Mouse (Mus musculus) layer of hippocampus, postnatal 25 days (tissue): ENCODE measurements around the gene Eef1akmt2. TPM values are rescaled to one million over a fixed set of nuclear protein-coding genes. Genes with fewer than 3 reads are reported as not detected.

Experiments
- DNase-seq, 2 experiments: peaks; one replicate each; pipeline ENCODE4 v3.0.0; 2022; ENCODE audit warnings: mixed read lengths in 2 of 2, low spot score in 1 of 2; ENCODE audit errors: extremely low spot score in 1 of 2
- total RNA-seq, 2 experiments: library from RNA; stranded (reverse); gene quantifications; 2 replicates each; pipeline ENCODE4 v1.2.3; 2021

Eef1akmt2 gene
- total RNA-seq, 2 experiments from 2014 or later, result 29.1 to 38.7 TPM

DNA sequence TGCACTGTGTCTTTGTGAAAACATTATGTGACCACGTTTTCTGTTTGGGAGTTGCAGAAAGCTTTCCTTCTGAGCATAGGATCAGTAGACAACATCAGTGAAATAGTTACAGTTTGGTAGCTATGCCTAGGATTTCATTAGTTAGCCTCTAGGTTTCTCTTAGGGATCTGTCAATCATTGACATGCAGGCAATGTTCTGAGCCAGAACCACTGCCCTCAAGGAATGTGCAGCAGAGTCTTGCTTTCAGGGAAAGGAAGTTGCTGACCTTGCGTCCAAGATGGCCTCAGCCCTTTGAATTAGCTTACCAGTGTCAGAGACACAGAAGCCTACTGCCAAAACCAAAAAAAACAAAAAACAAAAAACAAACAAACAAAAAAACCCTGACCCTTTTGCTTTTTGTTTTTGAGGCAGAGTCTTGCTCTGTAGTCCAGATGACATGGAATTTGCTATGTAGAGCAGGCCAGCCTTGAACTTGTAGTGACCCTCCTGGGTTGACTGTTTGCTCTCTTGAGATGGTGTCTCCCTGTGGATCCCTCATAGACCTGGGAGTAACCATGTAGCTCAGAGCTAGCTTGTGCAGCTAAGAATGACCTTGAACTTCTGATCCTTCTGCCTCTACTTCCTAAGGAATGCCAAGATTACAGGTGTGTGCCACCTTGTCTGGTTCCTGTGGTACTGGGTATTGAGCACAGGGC lies 23.1 kb upstream of the Eef1akmt2 start:
- DNase-seq, result no peak

DNA sequence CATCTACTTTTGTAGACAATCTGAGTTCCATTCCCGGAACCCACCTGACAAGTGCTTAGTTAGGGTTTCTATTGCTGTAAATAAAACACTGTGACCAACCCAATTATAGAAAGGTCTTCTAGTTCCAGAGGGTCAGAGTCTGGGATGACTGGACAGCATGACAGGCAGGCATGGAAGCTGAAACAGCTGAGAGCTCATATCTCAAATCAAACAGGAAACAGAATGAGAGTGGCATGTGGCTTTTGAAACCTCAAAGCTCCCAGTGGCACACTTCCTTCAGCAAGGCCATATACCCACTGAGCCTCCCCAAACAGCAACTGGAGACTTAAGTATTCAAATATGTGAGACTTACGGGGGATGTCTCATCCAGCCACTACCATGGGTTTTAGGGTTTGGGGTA lies 20.6 kb upstream of the Eef1akmt2 start:
- DNase-seq, result no peak

DNA sequence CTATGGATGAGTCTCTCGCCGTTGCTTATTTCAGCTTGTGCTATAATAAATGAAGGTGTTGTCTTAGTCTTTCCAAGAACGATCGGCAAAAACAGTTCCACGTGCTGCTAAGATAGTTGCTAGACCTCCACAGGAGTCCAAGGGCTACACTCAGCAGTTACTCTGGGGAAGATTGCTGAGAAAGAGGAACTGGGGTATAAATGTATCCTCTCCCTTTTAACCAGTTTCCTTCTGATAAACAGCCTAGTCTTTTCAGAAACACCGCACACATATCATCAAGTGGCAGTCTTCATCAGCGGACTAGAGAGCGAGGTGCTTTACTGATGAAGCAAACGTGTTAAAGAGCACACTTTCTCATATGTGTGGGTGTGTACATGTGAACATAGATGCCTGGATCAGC lies 13.8 kb upstream of the Eef1akmt2 start:
- DNase-seq, result no peak

DNA sequence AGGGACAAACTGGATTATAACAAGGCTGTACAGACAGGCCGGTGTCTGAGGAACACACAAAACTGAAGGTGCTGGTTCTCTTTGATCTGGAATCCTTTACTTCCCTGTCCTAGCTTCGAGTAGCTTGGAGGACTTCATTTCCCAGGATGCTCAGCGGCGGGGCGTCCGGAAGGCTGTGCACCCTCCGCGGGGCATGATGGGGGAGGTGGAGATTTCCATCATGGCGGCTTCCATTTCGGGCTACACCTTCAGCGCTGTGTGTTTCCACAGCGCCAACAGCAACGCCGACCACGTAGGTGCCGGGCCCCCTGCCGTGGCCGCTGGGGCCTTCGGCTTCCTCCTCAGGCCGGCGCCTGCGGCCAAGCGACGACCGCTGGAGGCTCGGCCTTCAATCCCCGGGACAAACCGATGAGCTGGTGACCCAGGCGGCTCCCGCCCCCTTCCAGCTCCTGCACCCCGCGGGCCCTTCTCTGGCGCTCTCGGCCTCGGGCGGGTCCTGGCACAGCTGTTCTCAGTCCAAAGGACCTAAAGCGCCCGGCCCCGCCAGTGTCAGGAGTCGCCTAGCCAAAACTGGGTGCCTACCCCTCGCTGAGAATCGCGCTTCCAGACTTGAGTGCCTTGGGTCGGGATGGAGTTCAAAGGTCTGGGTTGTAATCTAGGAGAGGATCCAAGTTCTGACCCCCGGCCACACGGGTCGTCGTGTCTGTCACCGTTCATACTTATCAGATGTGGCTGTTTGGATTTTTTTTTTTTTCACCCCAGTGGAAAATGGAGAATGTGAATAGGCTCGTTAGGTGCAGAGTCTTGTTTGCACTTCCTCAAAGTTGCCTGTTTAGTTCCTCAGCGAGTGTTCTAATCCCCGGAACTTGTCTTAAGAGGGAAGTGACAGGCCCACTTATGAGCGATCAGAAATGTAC lies 6.8 kb upstream of the Eef1akmt2 start, which contains the start of gene Abraxas2:
TSS of gene Abraxas2 (plus strand) at position 184 of the 917 bp plus-strand sequence.
- peak; percentile 76 to 84 for DNase-seq

DNA sequence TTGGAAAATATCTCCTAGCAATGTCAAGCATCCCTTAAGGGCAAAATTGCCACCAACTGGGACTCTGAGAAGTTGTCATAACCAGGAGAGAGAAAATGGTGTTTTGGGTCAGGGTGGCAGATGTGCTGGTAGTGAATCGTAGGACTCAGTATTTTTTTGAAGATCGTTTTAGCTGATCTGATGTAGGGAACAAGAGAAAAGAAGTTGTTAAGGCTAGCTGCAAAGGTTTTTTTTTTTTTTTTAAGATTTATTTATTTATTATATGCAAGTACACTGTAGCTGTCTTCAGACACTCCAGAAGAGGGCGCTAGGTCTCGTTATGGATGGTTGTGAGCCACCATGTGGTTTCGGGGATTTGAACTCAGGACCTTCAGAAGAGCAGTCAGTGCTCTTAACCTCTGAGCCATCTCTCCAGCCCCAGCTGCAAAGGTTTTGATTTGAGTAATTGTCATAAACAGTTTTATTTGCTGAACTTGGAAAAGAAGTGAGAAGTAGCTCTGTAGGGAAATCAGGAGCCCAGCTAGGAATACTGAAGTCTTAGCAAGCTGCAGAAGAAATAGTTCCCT lies 5.7 kb upstream of the Eef1akmt2 start:
- DNase-seq, result no peak

DNA sequence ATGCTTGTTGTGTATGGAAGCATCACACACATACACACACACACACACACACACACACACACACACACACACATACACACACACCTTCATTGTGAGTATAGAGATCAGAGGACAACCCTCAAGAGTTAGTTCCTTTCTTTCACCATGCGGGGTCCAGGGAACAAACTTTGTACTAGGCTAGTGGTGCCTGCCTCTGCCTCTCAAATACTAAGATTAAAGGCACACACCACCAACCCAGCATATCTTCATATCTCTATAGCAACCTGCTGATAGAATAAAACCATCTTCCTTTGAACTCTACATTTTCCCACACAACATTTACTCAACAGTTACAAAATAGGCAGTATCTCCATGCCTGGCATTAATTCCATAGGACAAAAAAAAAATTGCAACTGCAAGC lies 3.6 kb upstream of the Eef1akmt2 start:
- no peak for DNase-seq

DNA sequence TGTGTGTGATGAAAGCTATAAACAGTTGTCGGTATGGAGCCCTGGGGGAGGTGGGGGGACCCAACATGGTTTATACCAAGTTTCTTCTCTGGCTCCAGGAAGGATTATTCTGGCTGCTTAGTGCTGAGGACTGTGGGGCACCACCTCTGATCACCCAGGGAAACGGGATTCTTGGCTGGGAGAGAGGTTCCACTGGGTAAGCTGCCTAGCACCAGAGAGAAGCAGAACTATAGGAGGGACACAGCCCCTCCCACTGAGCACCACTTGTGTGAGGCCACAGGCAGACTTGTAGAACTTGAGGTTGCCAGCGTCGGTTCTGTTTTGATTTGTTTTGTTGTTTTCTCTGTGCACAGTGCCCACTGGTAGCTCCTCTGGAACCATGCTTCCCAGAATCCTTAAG lies 1.5 kb upstream of the Eef1akmt2 start:
- DNase-seq, result no peak

DNA sequence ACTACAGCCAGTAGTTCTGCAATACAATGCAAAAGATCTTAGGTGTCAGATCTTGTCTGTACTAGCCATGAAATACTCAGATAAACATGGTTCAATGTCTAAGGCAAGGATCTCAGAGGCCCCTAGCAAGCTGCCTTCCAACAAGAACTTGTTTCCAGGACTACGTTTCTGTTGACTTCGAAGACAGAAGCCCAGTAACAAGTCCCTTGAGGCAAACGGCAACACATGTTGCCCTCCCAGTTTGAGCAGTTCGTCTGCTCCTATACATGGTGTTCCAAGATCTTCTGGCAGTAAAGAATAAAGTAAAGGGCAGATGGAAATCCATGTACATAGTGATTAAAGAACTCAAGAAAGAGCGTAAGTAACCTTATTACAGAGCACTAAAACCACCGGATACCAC lies 888 bp upstream of the Eef1akmt2 start:
- DNase-seq, result no peak

DNA sequence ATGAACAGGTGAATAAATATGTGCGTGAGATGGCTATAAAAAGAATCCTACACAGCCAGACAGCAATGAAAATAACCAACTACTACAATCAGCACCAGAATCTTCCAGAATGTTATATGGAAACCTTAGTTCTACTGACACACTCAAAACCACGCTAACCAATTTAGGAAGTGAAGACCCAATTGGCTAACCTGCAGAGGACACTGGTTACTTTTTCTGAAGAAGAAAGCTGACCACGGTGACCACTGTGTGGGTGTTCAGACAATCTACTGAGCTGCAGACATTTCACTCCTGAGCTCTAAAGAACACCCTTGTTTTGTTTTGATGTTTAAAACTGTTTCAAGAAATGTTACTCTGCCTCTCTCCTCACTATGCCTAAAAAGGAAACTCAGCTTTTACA lies 9.3 kb downstream of the Eef1akmt2 start:
- DNase-seq, result no peak

DNA sequence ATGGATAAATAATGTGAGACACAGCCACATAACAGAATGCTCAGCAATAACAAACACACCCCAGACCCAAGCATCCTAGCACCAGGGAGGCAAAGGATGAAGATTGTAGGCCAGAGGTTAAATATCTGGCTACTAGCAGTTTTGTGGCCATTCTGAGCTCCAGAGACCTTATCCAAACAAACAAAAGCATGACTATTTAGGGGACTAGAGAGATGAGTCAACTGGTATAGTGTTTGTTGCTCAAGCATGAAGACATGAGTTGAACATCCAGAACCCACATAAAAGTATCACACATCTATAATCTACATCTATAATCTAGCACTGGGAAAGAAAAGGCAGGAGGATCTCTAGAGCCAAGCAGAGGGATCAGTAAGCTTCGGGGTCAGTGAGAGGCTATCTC lies 10.0 kb downstream of the Eef1akmt2 start:
- DNase-seq, result no peak

DNA sequence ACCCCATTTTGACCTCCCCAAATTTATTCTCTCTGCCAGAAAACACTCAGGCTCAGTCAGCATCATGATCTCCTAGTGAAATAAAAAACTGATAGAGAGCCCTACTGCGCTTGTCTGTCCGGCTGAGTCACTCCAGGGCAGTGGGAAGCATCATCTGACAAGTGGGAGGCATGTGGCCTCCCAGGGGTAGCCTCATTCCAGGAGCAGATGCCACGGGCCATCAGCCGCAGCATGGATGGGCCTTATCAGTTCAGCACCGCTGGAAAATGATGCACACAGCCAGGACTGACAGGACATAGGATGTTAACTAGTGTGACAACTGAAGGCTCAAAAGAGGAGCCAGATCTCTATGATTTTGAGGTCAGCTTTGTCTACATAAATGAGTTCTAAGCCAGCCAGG lies 11.2 kb downstream of the Eef1akmt2 start:
- no peak for DNase-seq

DNA sequence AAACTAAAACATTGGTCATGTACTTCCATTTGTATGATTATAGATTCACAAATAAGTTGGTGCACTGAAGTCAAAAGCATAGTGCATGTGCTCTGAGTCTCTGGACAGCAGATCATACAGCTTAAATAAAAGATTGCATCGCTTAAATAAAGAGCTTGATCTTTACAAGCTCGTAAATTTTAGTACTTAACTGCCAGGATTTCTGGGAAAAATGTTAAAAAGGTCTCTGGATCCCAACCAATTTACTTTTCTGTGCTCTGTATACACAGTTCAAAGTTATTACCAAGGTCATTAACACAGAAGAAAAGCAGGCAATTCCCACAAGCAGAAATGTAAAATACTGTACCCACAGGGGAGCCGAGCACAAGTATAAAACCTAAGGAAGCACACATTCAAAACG lies 21.5 kb downstream of the Eef1akmt2 start:
- DNase-seq, result no peak

DNA sequence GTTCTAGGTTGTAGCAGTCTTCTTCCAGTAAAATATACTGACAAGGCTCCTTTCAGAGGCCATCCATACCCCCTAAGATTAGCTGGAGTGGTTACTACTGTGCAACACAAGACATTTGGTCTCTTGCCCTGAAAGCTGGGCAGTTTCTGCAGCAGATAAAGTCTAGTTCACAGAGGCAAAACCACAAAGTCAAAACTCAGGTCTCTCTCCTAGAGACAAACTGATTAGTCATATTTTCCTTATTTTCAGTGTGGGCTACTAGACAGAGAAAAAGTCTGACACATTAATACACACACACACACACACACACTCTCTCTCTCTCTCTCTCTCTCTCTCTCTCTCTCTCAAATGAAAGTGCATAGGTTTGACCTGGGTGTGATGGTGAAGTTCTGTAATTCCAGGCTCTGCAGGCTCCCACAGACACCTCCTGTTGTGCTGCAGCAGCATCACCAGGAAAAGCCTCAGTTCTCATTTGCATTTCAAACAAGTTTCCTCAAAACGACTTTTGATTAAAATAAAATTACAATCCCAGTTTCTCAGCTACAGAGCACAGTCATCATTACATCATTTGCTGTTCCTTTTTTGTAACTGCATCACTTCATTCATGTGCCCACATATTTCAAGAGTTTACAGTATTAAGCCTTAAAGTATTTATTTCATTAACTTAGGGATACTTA lies 28.0 kb downstream of the Eef1akmt2 start:
- no peak for DNase-seq

DNA sequence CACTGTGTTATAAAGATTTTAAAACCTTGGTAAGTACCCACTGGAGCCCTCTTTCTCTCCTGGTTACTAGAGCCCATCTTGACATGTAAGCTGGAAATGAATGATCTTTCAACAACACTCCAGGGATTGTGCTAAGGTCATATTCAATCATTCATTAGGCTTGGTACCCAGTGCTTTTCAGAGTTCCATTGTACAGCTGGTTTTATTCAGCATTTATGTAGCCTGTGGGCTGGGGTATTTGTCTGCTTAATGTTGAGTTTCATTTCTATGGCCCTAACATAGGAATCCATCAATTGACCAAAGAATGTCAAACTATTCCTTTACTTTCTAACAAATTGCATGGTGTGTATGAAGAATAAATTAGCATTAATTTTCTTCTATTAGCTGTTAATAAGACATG lies 28.6 kb downstream of the Eef1akmt2 start:
- no peak for DNase-seq

DNA sequence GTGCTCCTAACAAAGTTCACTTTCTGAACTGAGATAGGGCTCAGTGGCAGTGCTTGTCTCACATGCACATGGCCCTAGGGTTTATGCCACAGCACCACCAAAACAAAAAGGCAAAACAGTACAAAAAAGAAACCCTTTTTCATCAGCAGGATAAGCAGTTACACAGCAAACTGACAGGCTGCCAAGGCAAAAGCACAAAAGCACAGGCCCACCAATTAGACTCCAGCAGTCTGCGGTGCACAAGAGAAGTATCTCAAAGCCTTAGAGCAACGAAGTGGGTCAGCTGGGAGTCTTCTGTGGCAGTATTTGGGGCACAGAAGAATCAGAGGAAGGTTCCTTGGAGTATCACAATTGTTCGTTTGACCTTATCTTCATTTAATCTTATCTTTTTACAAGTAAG lies 31.8 kb downstream of the Eef1akmt2 start:
- no peak for DNase-seq

DNA sequence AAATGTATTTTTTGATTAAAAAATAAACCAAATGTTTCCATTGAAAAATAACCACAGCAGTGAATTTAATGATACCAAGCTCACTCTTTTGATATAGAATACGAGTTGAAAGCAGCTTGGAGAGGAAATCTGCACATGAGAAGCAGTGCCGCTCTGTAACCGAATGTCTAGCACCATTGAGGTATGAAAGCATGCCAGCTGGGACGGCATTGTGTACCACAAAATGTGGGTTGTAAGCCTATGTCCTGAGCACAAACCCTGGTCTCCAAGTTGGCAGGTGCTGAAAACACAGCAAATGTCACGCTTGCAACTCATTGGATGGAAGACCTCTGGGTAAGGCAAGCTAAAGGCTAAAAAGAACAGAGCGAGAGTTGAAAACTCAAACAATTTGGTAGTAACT lies 35.4 kb downstream of the Eef1akmt2 start:
- DNase-seq, result no peak

DNA sequence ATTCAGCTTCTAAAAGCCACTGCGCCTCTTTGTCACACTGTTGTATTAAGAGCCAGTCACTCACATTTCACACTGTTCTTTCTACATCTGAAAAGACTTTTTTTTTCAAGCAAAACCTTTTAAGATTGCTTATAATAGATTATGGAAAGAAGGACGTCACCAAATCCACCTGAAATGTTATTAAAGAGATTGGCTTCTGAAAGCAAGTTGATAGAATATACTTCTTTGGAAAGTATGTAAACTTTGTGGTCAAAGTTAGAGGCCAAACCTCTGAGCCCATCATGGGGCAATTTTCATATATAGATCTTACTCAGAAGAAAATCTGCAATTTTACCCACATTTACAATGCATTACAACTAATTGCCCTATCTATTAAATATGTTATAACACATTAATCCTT lies 35.9 kb downstream of the Eef1akmt2 start:
- no peak for DNase-seq

DNA sequence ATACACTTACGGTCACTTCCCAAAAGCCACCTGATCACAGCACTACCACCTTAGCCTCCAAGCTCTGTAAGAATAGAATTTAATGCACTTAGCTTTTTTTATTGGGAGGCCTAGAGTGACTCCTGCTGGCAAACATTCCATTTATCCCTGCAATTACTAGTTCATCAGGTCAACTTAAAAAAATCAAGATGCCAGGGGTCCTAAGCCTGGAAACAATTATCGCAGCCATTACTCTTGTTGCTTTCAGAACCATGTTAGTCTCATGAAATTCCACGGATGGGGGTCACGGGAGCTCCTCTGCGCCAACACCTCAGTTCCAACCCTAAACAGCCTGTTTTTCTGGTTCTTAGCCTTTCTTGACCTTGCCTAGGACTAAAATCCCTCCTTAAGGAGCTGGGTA lies 37.4 kb downstream of the Eef1akmt2 start:
- DNase-seq, result no peak

DNA sequence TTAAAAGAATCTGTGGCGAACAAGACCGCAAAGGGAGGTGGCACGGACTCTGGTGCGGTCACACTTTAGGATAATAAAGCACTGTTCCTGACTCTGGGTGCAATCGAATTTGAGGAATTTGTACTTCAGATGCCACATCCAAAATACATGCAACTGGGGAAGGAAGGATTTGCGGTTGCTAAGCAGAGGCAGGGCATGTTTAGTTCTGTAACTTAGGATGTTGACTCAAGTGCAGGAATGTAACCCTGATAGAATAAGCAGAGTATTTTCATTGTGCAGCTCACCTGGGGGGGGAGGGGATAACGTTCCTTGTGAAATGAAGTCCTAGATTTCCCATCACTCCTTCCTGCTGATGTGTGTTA lies 38.4 kb downstream of the Eef1akmt2 start:
- no peak for DNase-seq

DNA sequence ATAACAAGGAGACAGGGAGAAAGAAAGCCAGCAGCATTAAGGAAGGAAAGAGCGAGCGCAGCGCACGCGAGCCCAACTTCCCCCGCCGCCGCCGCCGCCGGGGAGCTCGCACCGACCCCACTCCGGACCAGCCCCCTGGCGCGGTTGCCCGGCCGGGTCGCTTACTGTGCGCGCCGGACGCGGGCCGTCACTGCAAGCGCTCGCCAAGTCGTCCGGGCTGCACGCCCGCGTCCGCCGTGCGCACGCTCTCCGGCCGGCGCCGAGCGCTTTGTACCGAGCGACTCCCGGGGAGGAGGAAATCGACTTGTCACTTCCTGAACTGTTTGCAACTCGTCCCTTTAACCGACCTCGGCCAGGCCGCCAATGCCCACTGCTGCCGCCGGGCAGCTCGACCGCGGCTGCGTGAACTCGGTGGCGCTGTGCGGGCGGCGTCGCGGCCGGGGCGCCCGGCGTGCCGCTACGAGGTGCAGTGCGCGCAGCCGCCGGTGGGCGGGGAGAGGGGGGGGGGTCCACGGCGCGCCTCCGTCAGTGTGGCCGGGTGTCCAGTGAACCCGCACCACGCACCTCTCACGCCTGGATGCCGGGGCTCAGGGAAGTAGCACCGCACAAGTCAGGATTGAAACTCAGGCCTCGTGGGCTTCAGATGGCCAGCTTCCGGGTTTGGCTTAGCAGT lies 38.9 kb downstream of the Eef1akmt2 start, which contains the start of gene Fam53b:
TSS of gene Fam53b (minus strand) at position 471 of the 673 bp plus-strand sequence.
- DNase-seq, result peak; percentile 58 to 68
